Mouse (Mus musculus) embryo, embryonic 9.5 days (tissue): ENCODE results near the gene Yars.

ENCODE experiments used
- DNase-seq: peaks from one replicate; pipeline ENCODE4 v3.0.0-alpha.2; 2017; ENCODE audit errors: extremely low spot score

Yars gene

GRCm38 (mm10) chr4:129250759-129251481 is 61.4 kb downstream of the Yars start:
- DNase-seq = no peak

- peak; percentile 69 for DNase-seq
Measured at GRCm38 (mm10) chr4:129251482-129252125, 62.0 kb downstream of the Yars start.

- no peak for DNase-seq
Measured at GRCm38 (mm10) chr4:129252492-129252891, 62.9 kb downstream of the Yars start.

GRCm38 (mm10) chr4:129254571-129254970 is 65.0 kb downstream of the Yars start:
- no peak for DNase-seq

- no peak for DNase-seq
Measured at GRCm38 (mm10) chr4:129256450-129257380, 67.2 kb downstream of the Yars start.

- DNase-seq = no peak
Measured at GRCm38 (mm10) chr4:129259101-129259500, 69.5 kb downstream of the Yars start.

GRCm38 (mm10) chr4:129260678-129261077 is 71.1 kb downstream of the Yars start:
- no peak for DNase-seq

GRCm38 (mm10) chr4:129261196-129261595 is 71.6 kb downstream of the Yars start, which contains the start of gene C77080:
Gene C77080 (minus strand): TSS chr4:129261404.
- no peak for DNase-seq

GRCm38 (mm10) chr4:129263225-129264021 is 73.9 kb downstream of the Yars start:
- DNase-seq = peak; percentile 59

GRCm38 (mm10) chr4:129266191-129266590 is 76.6 kb downstream of the Yars start:
- DNase-seq = no peak

- DNase-seq = no peak
Measured at GRCm38 (mm10) chr4:129266821-129267220, 77.3 kb downstream of the Yars start.

- no peak for DNase-seq
Measured at GRCm38 (mm10) chr4:129268698-129269097, 79.1 kb downstream of the Yars start.
